Mouse (Mus musculus) neural tube, embryonic 13.5 days (tissue): Measurements from ENCODE around the gene Synj2. TPM values are rescaled to one million over a fixed set of nuclear protein-coding genes. Genes with fewer than 3 reads are reported as not detected.
A peak's percentile ranks its signal among the peaks of the same experiment; 100 is the strongest.

Experiments used
- ATAC-seq: fragments of 200-750 bp; cut with Nextera tagmentation; 2 replicates; pipeline ENCODE4 v1.8.0; 2017; ENCODE audit warnings: low read depth, mild to moderate bottlenecking, moderate TSS enrichment, moderate library complexity
- H3K27ac ChIP-seq: fragments of 300-500 bp; sonication (generic); replicated peaks from 2 replicates; pipeline ENCODE4 v1.5.1; 2015; ENCODE audit warnings: moderate library complexity, mild to moderate bottlenecking, inconsistent platforms
- H3K27me3 ChIP-seq: fragments of 300-500 bp; sonication (generic); 2 replicates; pipeline ENCODE4 v1.6.1; 2015; ENCODE audit warnings: mild to moderate bottlenecking, inconsistent platforms
- H3K36me3 ChIP-seq: fragments of 300-500 bp; sonication (generic); 2 replicates; pipeline ENCODE4 v1.6.1; 2015; ENCODE audit warnings: mild to moderate bottlenecking, inconsistent platforms
- H3K4me1 ChIP-seq: fragments of 300-500 bp; sonication (generic); replicated peaks from 2 replicates; pipeline ENCODE4 v1.6.1; 2015; ENCODE audit warnings: inconsistent platforms
- H3K4me2 ChIP-seq: fragments of 300-500 bp; sonication (generic); 2 replicates; pipeline ENCODE4 v1.6.1; 2015; ENCODE audit warnings: inconsistent platforms, mild to moderate bottlenecking, moderate library complexity
- H3K4me3 ChIP-seq: fragments of 300-500 bp; sonication (generic); 2 replicates; pipeline ENCODE4 v1.5.1; 2015; ENCODE audit warnings: mild to moderate bottlenecking, inconsistent platforms
- H3K9ac ChIP-seq: fragments of 300-500 bp; sonication (generic); 2 replicates; pipeline ENCODE4 v1.6.1; 2015; ENCODE audit warnings: moderate library complexity, mild to moderate bottlenecking, inconsistent platforms
- H3K9me3 ChIP-seq: fragments of 300-500 bp; sonication (generic); 2 replicates; pipeline ENCODE4 v1.6.1; 2016; ENCODE audit warnings: inconsistent platforms
- WGBS: fragments of 180-500 bp; shearing (Covaris S2); methylation state at CpG from one replicate; pipeline ENCODE4 v1.1.7; 2015; 5-methylcytosine and 5-hydroxymethylcytosine counted together
- polyA plus RNA-seq: library from polyadenylated mRNA; unstranded; fragments of >200 nt; fragmentation: Nextera tagmentation; extraction: Ambion mirVana; gene quantifications from 2 replicates; pipeline ENCODE4 v1.2.1, GENCODE M21; 2015

The Synj2 gene
- polyA plus RNA-seq: 1.4 and 1.7 TPM in 2 replicates

- Histone ChIP-seq H3K4me2 (peak within 1 kb of the TSS; percentile 79), H3K27me3 (peaks cover 41% of the 10 kb centered on the region), H3K4me3 (peak within 1 kb of the TSS; percentile 51), H3K27ac (no peak within 1 kb of the TSS), H3K9me3 (no peaks in the 10 kb centered on the region), H3K36me3 (no peaks in the 10 kb centered on the region), H3K9ac (peak within 1 kb of the TSS; percentile 71), H3K4me1 (peaks cover 15% of the 10 kb centered on the region)
- ATAC-seq: peak; percentile 86
- 1% methylated on average over 49 of the region's 52 CpGs for WGBS
These were observed at the start of gene Synj2 for GRCm38 (mm10) chr17:5941230-5942043. Gene Synj2 (plus strand): TSS chr17:5941280.

GRCm38 (mm10) chr17:5891933-5892683, 49.0 kb upstream of the Synj2 start:
- Histone ChIP-seq H3K9ac (no peak overlapping the region), H3K4me1 (peaks cover 11% of the 10 kb centered on the region), H3K27ac (no peak overlapping the region), H3K4me2 (no peak overlapping the region), H3K27me3 (no peaks in the 10 kb centered on the region), H3K36me3 (no peaks in the 10 kb centered on the region), H3K9me3 (no peaks in the 10 kb centered on the region), H3K4me3 (no peak overlapping the region)
- WGBS: 87% methylated on average over 9 of the region's 9 CpGs
- no peak for ATAC-seq

- Histone ChIP-seq H3K27me3 (no peaks in the 10 kb centered on the region), H3K4me2 (no peak overlapping the region), H3K4me3 (no peak overlapping the region), H3K4me1 (peaks cover 8% of the 10 kb centered on the region), H3K9ac (no peak overlapping the region), H3K27ac (no peak overlapping the region), H3K36me3 (no peaks in the 10 kb centered on the region), H3K9me3 (no peaks in the 10 kb centered on the region)
- no peak for ATAC-seq
- WGBS: 18% methylated on average over 7 of the region's 7 CpGs
These were observed 48.0 kb upstream of the Synj2 start for GRCm38 (mm10) chr17:5893092-5893491.

GRCm38 (mm10) chr17:5893574-5894148, 47.4 kb upstream of the Synj2 start:
- WGBS: 80% methylated on average over 7 of the region's 7 CpGs
- H3K9me3 ChIP-seq: no peaks in the 10 kb centered on the region
- H3K36me3 ChIP-seq: no peaks in the 10 kb centered on the region
- no peak overlapping the region for H3K4me2 ChIP-seq
- no peak overlapping the region for H3K27ac ChIP-seq
- H3K4me3 ChIP-seq: no peak overlapping the region
- no peak overlapping the region for H3K9ac ChIP-seq
- no peaks in the 10 kb centered on the region for H3K27me3 ChIP-seq
- ATAC-seq: no peak
- peaks cover 8% of the 10 kb centered on the region for H3K4me1 ChIP-seq

GRCm38 (mm10) chr17:5896066-5896465, 45.0 kb upstream of the Synj2 start:
- Histone ChIP-seq H3K4me3 (no peak overlapping the region), H3K36me3 (peaks cover 13% of the 10 kb centered on the region; the same call in 1 of the 2 replicates), H3K27ac (no peak overlapping the region), H3K9ac (no peak overlapping the region), H3K9me3 (no peaks in the 10 kb centered on the region), H3K4me1 (peaks cover 8% of the 10 kb centered on the region), H3K27me3 (no peaks in the 10 kb centered on the region), H3K4me2 (no peak overlapping the region)
- 79% methylated on average over 4 of the region's 4 CpGs for WGBS
- no peak for ATAC-seq

- ATAC-seq: no peak
- H3K4me1 ChIP-seq: peaks cover 8% of the 10 kb centered on the region
- no peak overlapping the region for H3K9ac ChIP-seq
- H3K27me3 ChIP-seq: no peaks in the 10 kb centered on the region
- 91% methylated on average over 7 of the region's 7 CpGs for WGBS
- H3K4me3 ChIP-seq: no peak overlapping the region
- H3K9me3 ChIP-seq: no peaks in the 10 kb centered on the region
- no peak overlapping the region for H3K4me2 ChIP-seq
- H3K27ac ChIP-seq: no peak overlapping the region
- H3K36me3 ChIP-seq: peaks cover 13% of the 10 kb centered on the region; the same call in 1 of the 2 replicates
These were observed 44.5 kb upstream of the Synj2 start for GRCm38 (mm10) chr17:5896607-5897006.

- H3K9me3 ChIP-seq: no peaks in the 10 kb centered on the region
- no peak overlapping the region for H3K9ac ChIP-seq
- no peak overlapping the region for H3K27ac ChIP-seq
- no peak overlapping the region for H3K4me2 ChIP-seq
- H3K27me3 ChIP-seq: no peaks in the 10 kb centered on the region
- 94% methylated on average over 17 of the region's 17 CpGs for WGBS
- no peak overlapping the region for H3K4me3 ChIP-seq
- peaks cover 8% of the 10 kb centered on the region for H3K4me1 ChIP-seq
- peaks cover 20% of the 10 kb centered on the region; the same call in 1 of the 2 replicates for H3K36me3 ChIP-seq
- ATAC-seq: no peak
These were observed 43.5 kb upstream of the Synj2 start for GRCm38 (mm10) chr17:5897326-5898200.

- WGBS: 87% methylated on average over 6 of the region's 6 CpGs
- H3K4me1 ChIP-seq: no peaks in the 10 kb centered on the region
- no peaks in the 10 kb centered on the region for H3K9me3 ChIP-seq
- H3K27ac ChIP-seq: no peak overlapping the region
- H3K4me3 ChIP-seq: no peak overlapping the region
- ATAC-seq: no peak
- peaks cover 20% of the 10 kb centered on the region; the same call in 1 of the 2 replicates for H3K36me3 ChIP-seq
- no peaks in the 10 kb centered on the region for H3K27me3 ChIP-seq
- no peak overlapping the region for H3K4me2 ChIP-seq
- no peak overlapping the region for H3K9ac ChIP-seq
These were observed 41.8 kb upstream of the Synj2 start for GRCm38 (mm10) chr17:5899251-5899650.

- no peaks in the 10 kb centered on the region for H3K9me3 ChIP-seq
- no peaks in the 10 kb centered on the region for H3K27me3 ChIP-seq
- H3K4me1 ChIP-seq: no peaks in the 10 kb centered on the region
- no peak overlapping the region for H3K27ac ChIP-seq
- H3K36me3 ChIP-seq: peaks cover 23% of the 10 kb centered on the region
- no peak for ATAC-seq
- WGBS: 81% methylated on average over 5 of the region's 5 CpGs
- H3K9ac ChIP-seq: no peak overlapping the region
- H3K4me2 ChIP-seq: no peak overlapping the region
- H3K4me3 ChIP-seq: no peak overlapping the region
These were observed 39.7 kb upstream of the Synj2 start for GRCm38 (mm10) chr17:5901381-5901780.

GRCm38 (mm10) chr17:5903630-5904301, 37.3 kb upstream of the Synj2 start:
- Histone ChIP-seq H3K4me2 (no peak overlapping the region), H3K4me1 (no peaks in the 10 kb centered on the region), H3K36me3 (peaks cover 29% of the 10 kb centered on the region), H3K27me3 (no peaks in the 10 kb centered on the region), H3K4me3 (no peak overlapping the region), H3K9ac (no peak overlapping the region), H3K9me3 (no peaks in the 10 kb centered on the region), H3K27ac (no peak overlapping the region)
- WGBS: 82% methylated on average over 6 of the region's 6 CpGs
- ATAC-seq: no peak

GRCm38 (mm10) chr17:5909681-5910080, 31.4 kb upstream of the Synj2 start:
- H3K27ac ChIP-seq: no peak overlapping the region
- no peaks in the 10 kb centered on the region for H3K27me3 ChIP-seq
- H3K9ac ChIP-seq: no peak overlapping the region
- no peak for ATAC-seq
- peaks cover 16% of the 10 kb centered on the region for H3K36me3 ChIP-seq
- 81% methylated on average over 4 of the region's 4 CpGs for WGBS
- 0 out of 2 replicates have a peak, but pooled peaks cover 4% of the 10 kb centered on the region for H3K4me1 ChIP-seq
- no peak overlapping the region for H3K4me3 ChIP-seq
- H3K4me2 ChIP-seq: no peak overlapping the region
- no peaks in the 10 kb centered on the region for H3K9me3 ChIP-seq
